Mouse (Mus musculus): ENCODE results near the gene Gpc1. TPM values are rescaled to one million over a fixed set of nuclear protein-coding genes. Genes with fewer than 3 reads are reported as not detected.

Gpc1 gene
- polyA plus RNA-seq, 1 experiment from 2014 or later = 66.1 TPM

DNA sequence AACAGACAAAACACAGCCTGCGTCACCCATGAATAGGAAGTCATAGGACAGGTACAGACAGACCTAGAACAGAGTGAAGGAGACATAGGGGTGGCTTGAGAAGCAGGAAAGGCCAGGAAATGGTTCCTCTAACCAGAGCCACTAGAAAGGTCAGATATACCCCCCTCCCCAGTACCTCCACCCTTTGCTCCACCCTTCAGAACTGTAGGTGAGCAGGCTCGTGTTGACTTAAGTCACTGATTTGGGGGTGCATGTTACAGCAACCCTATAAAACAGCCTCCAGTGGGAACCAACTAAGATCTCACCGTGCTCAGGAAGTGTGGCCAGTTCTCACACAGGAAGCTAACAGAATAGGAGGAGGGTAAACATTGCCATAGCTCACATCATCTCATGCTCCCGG lies 28.1 kb upstream of the Gpc1 start:
- no peak for ATAC-seq (ENCODE audit: insufficient number of reproducible peaks, insufficient read depth, low FRiP score, low TSS enrichment, low read depth)
- WGBS = 83% methylated on average over 4 of the region's 4 CpGs
- no peaks in the 10 kb centered on the region for H3K9me3 ChIP-seq
- H3K4me3 ChIP-seq = no peak overlapping the region
- no peaks in the 10 kb centered on the region for H3K36me3 ChIP-seq
- no peak overlapping the region for H3K27ac ChIP-seq
- no peaks in the 10 kb centered on the region for H3K27me3 ChIP-seq
- no peak overlapping the region for H3K9ac ChIP-seq
- H3K4me2 ChIP-seq = no peak overlapping the region
- H3K4me1 ChIP-seq = no peaks in the 10 kb centered on the region

DNA sequence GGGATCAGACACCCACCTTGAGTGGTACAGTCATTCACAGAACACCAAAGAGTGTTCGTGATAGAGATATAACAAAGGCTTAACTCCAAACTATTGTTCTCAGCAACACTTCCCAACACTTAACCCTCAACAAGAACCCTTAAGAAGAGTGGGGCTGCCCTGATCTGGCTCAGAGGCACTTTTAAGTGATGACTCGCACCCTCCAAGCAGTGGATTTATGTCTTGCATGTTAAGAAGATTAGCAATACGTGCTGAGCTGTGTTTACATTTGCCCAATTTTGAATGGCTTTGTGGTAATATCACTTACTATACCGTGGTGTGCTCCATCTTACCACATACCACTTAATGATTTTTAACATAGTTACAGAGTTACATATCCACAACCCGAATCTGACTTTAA lies 26.3 kb upstream of the Gpc1 start:
- no peaks in the 10 kb centered on the region for H3K4me1 ChIP-seq
- no peaks in the 10 kb centered on the region for H3K27me3 ChIP-seq
- no peak overlapping the region for H3K4me2 ChIP-seq
- 0 out of 2 replicates have a peak, but pooled peaks cover 10% of the 10 kb centered on the region for H3K9me3 ChIP-seq
- H3K9ac ChIP-seq = no peak overlapping the region
- H3K36me3 ChIP-seq = no peaks in the 10 kb centered on the region
- H3K4me3 ChIP-seq = no peak overlapping the region
- no peak overlapping the region for H3K27ac ChIP-seq
- no peak for ATAC-seq (ENCODE audit: insufficient number of reproducible peaks, insufficient read depth, low FRiP score, low TSS enrichment, low read depth)
- WGBS = 73% methylated on average over 5 of the region's 5 CpGs

DNA sequence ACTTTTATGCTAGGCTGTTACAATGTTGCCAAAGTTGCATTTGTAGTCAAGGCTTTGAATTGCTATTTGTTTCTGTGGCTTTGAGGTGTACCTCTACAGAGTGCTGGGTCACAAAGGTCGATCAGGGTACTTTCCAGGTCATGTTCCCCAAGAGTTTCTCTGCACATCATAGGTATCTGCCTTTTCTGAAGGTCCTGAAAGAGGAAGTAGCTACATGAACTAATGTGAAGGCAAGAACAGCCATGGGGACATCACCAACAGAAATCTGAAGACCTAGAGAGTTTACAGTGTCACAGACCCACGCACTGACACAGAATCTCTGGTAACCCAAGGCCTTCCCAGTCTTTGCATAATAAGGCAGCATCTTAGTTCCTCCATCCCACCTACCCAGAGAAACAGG lies 25.6 kb upstream of the Gpc1 start:
- 68% methylated on average over 2 of the region's 2 CpGs for WGBS
- Histone ChIP-seq H3K4me2 (no peak overlapping the region), H3K27ac (no peak overlapping the region), H3K36me3 (no peaks in the 10 kb centered on the region), H3K27me3 (no peaks in the 10 kb centered on the region), H3K4me1 (no peaks in the 10 kb centered on the region), H3K4me3 (no peak overlapping the region), H3K9me3 (0 out of 2 replicates have a peak, but pooled peaks cover 10% of the 10 kb centered on the region), H3K9ac (no peak overlapping the region)
- ATAC-seq (ENCODE audit: insufficient number of reproducible peaks, insufficient read depth, low FRiP score, low TSS enrichment, low read depth) = no peak

GRCm38 (mm10) chr1:92806720-92807119 lies 24.7 kb upstream of the Gpc1 start:
- no peak for ATAC-seq (ENCODE audit: insufficient number of reproducible peaks, insufficient read depth, low FRiP score, low TSS enrichment, low read depth)

DNA sequence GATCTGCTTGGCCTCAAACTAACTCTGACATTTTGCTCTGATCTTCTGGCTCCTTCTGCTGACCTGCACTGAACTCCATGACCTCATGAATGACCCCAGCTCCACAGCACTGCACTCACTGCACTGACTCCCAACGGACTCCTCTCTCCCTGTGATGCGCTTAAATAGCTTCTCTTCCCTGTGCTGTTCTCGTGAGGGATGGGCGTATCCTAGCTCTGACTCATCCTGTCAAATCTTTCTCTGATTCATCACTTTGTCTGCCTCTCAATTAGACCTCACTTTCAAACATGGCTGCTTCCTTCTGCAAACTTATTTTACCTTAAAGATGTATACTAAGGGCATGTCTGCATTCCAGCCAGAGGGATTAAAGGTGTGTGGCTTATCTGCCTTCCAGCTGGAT lies 21.8 kb upstream of the Gpc1 start:
- 0 out of 2 replicates have a peak, but pooled peaks cover 10% of the 10 kb centered on the region for H3K9me3 ChIP-seq
- no peak overlapping the region for H3K27ac ChIP-seq
- ATAC-seq (ENCODE audit: insufficient number of reproducible peaks, insufficient read depth, low FRiP score, low TSS enrichment, low read depth) = no peak
- no peak overlapping the region for H3K9ac ChIP-seq
- no peak overlapping the region for H3K4me3 ChIP-seq
- no peak overlapping the region for H3K4me2 ChIP-seq
- no peaks in the 10 kb centered on the region for H3K27me3 ChIP-seq
- peaks cover 9% of the 10 kb centered on the region for H3K4me1 ChIP-seq
- H3K36me3 ChIP-seq = no peaks in the 10 kb centered on the region
- WGBS = 80% methylated on average over 4 of the region's 4 CpGs

More at GRCm38 (mm10) chr1:92806720-92807119, 24.7 kb upstream of the Gpc1 start:
- Histone ChIP-seq H3K4me3 (no peak overlapping the region), H3K4me1 (no peaks in the 10 kb centered on the region), H3K27me3 (no peaks in the 10 kb centered on the region), H3K27ac (no peak overlapping the region), H3K9ac (no peak overlapping the region), H3K36me3 (no peaks in the 10 kb centered on the region), H3K4me2 (no peak overlapping the region), H3K9me3 (0 out of 2 replicates have a peak, but pooled peaks cover 10% of the 10 kb centered on the region)
- 74% methylated on average over 3 of the region's 3 CpGs for WGBS

DNA sequence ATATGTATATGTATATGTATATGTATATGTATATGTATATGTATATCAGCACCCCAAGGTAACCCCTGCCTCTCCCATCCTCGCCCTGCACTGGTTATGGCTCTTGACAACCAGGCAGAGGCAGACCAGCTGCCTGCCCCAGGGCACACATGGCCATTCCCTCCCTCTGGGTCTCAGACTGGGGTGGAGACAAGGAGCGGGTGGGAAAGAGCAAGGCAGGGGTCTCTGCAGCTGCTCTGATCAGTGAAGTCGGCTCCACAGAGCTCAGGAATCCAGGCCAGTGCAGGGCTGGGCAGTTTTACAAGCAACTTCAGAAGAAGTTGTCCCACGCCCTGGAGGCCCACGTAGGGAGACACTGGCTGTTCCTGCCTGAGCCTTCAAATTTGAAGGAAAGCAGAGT lies 17.1 kb upstream of the Gpc1 start:
- Histone ChIP-seq H3K4me1 (peaks cover 24% of the 10 kb centered on the region), H3K9me3 (0 out of 2 replicates have a peak, but pooled peaks cover 9% of the 10 kb centered on the region), H3K27ac (peak overlapping the region; percentile 82), H3K4me3 (no peak overlapping the region), H3K27me3 (no peaks in the 10 kb centered on the region), H3K4me2 (no peak overlapping the region), H3K9ac (0 out of 2 replicates have a peak overlapping the region, but pooled peaks have one; percentile 4), H3K36me3 (no peaks in the 10 kb centered on the region)
- 53% methylated on average over 5 of the region's 5 CpGs for WGBS
- ATAC-seq (ENCODE audit: insufficient number of reproducible peaks, insufficient read depth, low FRiP score, low TSS enrichment, low read depth) = no peak

DNA sequence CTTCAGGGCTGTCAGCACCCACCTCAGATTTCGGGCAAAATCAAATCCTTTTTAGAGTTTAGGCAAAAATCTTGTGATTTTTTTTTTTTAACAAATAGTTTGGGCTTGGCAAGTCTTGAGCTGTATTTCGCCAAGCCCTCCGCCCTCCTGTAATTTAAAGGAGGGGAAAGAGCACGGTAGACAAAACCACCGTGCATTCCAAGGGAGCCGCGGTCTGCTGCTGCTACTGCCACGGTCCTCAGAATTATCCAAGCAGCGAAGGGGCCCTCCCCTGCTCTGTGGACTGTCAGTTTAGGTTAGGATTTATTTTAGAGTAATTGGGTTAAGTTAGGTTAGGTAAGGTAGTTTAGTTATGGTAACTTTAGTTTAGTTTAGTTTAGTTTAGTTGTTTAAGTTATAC lies 16.3 kb upstream of the Gpc1 start:
- peaks cover 24% of the 10 kb centered on the region for H3K4me1 ChIP-seq
- H3K36me3 ChIP-seq = no peaks in the 10 kb centered on the region
- 0 out of 2 replicates have a peak overlapping the region, but pooled peaks have one; percentile 1 for H3K4me2 ChIP-seq
- no peaks in the 10 kb centered on the region for H3K27me3 ChIP-seq
- 23% methylated on average over 9 of the region's 9 CpGs for WGBS
- H3K27ac ChIP-seq = peak overlapping the region; percentile 82
- H3K4me3 ChIP-seq = no peak overlapping the region
- H3K9ac ChIP-seq = no peak overlapping the region; the same call in 1 of the 2 replicates
- 0 out of 2 replicates have a peak, but pooled peaks cover under 1% of the 10 kb centered on the region for H3K9me3 ChIP-seq
- peak; percentile 57; the same call in 1 of the 2 replicates for ATAC-seq (ENCODE audit: insufficient number of reproducible peaks, insufficient read depth, low FRiP score, low TSS enrichment, low read depth)

DNA sequence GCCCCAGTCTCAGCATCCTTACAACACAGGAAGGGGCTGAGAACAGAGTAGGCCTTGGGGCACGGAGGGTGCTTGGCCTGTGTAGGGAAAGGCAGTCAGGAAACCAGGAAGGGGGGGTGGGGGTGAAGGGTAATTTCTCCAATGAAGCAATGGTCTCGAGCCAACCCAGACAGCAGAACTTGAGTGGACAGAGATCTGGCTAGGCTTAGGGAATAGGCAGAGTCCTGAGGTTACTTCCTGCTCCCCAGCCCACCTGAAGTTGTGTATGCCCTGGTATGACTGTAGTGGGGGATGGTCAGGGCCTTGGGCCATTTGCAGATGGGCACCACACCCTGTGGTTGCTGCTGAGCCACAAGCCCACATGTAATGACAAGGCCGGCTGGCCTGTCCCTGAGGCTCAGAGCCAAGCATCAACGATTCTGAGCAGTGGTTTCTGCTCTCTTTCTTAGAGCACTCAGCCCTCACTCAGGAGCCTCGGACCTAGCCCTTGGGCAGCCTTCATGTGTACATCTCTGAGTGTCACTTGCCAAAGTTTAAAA lies 15.6 kb upstream of the Gpc1 start:
- Histone ChIP-seq H3K27me3 (no peaks in the 10 kb centered on the region), H3K4me1 (peaks cover 24% of the 10 kb centered on the region), H3K9me3 (no peaks in the 10 kb centered on the region), H3K9ac (peak overlapping the region; percentile 22; the same call in 1 of the 2 replicates), H3K36me3 (no peaks in the 10 kb centered on the region), H3K4me2 (no peak overlapping the region), H3K27ac (peak overlapping the region; percentile 82), H3K4me3 (no peak overlapping the region)
- no peak for ATAC-seq (ENCODE audit: insufficient number of reproducible peaks, insufficient read depth, low FRiP score, low TSS enrichment, low read depth)
- 51% methylated on average over 5 of the region's 5 CpGs for WGBS

DNA sequence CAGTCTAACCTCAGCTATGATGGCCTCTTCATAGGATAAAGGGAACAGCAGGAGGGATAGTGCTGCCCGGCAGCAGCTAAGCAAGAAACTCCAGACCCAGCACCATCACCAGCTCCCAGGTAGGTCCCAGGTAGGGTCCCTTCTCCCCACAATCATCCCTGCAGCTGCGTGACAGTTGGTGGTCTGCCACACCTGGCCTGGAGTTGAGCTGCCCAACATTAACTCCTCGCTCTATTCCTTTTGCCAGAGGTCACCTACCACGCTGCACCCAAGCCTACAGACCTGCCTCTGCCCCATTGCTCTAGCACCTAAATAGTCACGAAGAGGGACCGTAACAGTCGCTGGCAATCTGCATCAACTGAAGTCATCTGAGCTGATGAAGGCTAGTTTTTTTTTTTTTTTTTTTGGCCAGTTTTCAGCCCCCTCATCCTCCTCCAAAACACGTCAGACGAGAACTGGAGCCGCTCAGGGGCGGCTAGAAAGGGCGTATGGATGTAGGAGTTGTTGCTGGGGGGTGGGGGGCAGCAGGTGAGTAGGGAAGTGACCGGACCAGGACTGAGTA lies 738 bp upstream of the Gpc1 start:
- peak overlapping the region; percentile 84 for H3K4me2 ChIP-seq
- 6% methylated on average over 13 of the region's 13 CpGs for WGBS
- peaks cover 9% of the 10 kb centered on the region; the same call in 1 of the 2 replicates for H3K27me3 ChIP-seq
- no peak for ATAC-seq (ENCODE audit: insufficient number of reproducible peaks, insufficient read depth, low FRiP score, low TSS enrichment, low read depth)
- peak overlapping the region; percentile 78 for H3K4me3 ChIP-seq
- H3K4me1 ChIP-seq = peaks cover 27% of the 10 kb centered on the region
- H3K9ac ChIP-seq = peak overlapping the region; percentile 82
- peak overlapping the region; percentile 90 for H3K27ac ChIP-seq
- no peaks in the 10 kb centered on the region for H3K9me3 ChIP-seq
- H3K36me3 ChIP-seq = no peaks in the 10 kb centered on the region

DNA sequence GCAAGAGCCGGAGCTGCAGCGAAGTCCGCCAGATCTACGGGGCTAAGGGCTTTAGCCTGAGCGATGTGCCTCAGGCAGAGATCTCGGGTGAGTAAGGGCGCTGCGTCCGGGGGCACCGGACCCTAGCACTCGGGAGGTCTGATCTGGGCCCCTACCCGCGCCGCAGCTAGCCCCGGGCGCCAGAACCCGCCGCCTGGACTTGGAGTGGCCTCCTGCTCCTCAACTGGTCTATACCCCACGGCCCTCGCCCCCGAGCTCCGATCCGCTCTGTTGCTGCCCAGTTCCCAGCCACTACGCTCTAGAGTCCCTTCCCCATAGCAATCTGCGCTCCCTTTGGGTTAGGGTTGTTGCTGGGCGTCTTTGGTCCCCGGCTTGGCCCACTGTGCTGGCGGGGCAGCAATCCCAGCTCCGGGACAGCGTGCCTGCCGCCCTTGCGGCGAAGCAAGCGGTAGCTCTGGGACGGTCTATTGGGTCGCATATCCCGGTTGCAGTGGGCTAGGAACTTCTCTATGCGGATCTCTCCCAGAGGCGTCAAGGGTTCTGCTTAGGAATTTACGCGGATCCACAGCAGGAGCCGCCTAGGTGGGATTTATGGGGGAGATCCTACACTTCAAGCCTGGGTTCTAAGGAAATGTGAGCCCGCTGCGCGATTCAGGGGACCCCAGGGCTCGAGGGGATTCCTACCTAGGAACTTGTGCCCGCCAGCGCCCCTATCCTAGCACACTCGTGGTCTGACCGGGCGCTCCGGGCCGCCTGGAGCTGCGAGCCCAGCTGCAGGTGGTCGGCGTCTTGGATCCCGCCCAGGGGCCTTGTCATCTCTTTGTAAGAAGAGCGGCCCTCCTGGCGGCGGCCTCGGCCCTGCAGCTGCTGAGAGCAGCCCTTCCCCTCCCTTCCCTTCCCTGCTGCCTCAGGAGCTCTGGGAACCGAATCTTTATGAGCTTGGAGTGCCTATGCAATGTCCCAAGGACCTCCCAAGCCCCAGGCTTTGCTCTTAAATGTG lies 866 bp downstream of the Gpc1 start:
- no peaks in the 10 kb centered on the region for H3K9me3 ChIP-seq
- peak overlapping the region; percentile 84 for H3K4me2 ChIP-seq
- peaks cover 28% of the 10 kb centered on the region for H3K4me1 ChIP-seq
- H3K27me3 ChIP-seq = peaks cover 9% of the 10 kb centered on the region; the same call in 1 of the 2 replicates
- H3K36me3 ChIP-seq = no peaks in the 10 kb centered on the region
- peak overlapping the region; percentile 82 for H3K9ac ChIP-seq
- peak; percentile 7; the same call in 1 of the 2 replicates for ATAC-seq (ENCODE audit: insufficient number of reproducible peaks, insufficient read depth, low FRiP score, low TSS enrichment, low read depth)
- under 1% methylated on average over 62 of the region's 62 CpGs for WGBS
- H3K4me3 ChIP-seq = peak overlapping the region; percentile 78
- H3K27ac ChIP-seq = peak overlapping the region; percentile 90

- H3K27ac ChIP-seq = no peak overlapping the region
- no peak for ATAC-seq (ENCODE audit: insufficient number of reproducible peaks, insufficient read depth, low FRiP score, low TSS enrichment, low read depth)
- H3K4me3 ChIP-seq = peak overlapping the region; percentile 78; the same call in 1 of the 2 replicates
- peak overlapping the region; percentile 84 for H3K4me2 ChIP-seq
- H3K27me3 ChIP-seq = peaks cover 9% of the 10 kb centered on the region; the same call in 1 of the 2 replicates
- H3K9me3 ChIP-seq = no peaks in the 10 kb centered on the region
- H3K9ac ChIP-seq = no peak overlapping the region
- H3K4me1 ChIP-seq = peaks cover 38% of the 10 kb centered on the region
- H3K36me3 ChIP-seq = no peaks in the 10 kb centered on the region
- WGBS = 64% methylated on average over 7 of the region's 7 CpGs
These were observed 2.7 kb downstream of the Gpc1 start for GRCm38 (mm10) chr1:92833987-92834706.

Data from embryonic facial prominence, embryonic 13.5 days (tissue).